Mouse (Mus musculus) adrenal gland (tissue): ENCODE results near the gene Cdhr2.

Source experiments
- intact Hi-C: fragments of 180-260 bp; cut with DNase I; formaldehyde crosslinking; loops from one replicate; pipeline ENCODE4 v1.15.1; 2025

Cdhr2 gene

DNA sequence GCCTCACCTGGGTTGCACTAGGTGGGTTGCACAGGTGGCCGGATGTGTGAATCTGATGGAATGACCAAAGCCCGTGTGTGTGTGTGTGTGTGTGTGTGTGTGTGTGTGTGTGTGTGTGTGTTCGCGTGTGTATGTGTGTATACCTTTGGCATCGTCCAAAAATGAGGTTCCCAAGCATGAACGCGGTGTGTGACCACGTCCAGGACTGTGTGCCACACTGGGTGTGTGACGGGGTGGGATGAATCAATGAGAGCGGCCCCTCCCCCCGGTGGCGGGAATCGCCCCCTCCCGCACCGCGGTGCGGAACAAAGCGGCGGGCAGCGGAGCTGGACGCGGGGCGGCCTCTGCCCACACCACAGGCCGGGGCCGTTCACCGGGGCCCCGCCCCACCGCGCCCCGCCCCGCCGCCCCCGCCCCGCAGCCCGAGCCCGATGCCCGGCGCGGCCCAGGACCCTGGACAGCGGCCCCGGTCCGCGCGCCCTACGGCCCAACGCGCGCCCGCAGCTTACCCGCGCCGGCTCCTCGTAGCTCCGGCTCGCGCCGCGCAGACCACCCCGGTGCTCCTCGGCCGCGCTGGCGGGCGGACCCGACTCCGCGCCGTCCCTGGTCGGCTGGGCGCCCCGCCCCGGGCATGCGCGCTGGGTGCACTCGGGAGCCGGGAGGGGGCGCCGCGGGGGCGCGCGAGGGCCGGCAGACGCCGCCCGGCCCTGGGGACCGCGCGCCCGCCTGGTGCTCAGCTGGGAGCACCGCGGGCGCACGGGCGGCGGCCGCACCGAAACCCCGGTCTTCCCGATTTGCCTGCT is 48.0 kb downstream of the Cdhr2 start:
- intact Hi-C loops, result no loop called here

DNA sequence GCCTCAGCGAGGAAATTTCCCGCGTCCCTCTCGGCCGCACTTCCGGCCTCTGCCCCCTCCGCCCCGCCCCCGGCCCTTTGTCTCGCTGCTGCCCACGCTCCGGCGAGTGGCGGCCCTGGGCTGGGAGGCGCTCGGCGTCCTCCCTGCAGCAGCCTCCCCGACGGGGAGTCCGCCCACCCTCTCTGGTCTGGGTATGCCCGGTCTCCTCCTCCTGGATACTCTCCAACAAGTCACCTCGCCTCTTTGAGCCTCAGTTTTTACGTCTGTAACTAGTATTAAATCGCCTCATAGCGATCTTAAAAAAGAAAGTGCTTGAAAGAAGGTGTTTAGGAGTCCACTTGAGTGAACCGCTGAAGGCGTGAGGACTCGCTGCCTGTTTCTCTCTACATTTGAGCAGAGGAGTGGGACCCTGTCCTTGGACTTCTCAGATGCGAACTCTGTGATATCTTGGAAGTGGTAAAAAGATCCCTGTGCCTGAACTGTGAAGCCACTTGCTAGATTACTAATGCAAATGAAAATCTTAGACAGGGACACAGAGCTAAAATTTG is 48.7 kb downstream of the Cdhr2 start, which contains the start of gene Gprin1:
TSS of gene Gprin1 (minus strand) at position 11 of the 548 bp plus-strand sequence.
- intact Hi-C loops, result no loop called here

DNA sequence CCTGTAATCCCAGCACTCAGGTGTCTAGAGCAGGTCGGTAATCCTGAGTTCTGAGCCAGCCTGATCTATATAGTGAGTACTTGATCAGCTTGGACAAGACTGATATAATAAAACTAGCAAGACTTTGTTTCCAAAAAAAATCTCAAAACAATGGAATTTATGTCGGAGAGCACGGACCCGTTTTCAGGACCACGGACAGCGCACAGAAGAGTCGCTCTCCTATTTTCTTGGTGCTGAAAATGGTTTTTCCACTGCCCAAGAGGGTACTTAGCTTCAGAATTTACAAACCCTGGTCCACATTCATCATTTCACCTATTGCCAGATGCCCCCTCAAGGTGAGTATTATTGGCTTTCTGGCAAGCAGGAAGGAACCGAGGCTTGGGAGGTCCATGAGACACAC is 49.4 kb downstream of the Cdhr2 start:
- intact Hi-C loops, result no loop called here

DNA sequence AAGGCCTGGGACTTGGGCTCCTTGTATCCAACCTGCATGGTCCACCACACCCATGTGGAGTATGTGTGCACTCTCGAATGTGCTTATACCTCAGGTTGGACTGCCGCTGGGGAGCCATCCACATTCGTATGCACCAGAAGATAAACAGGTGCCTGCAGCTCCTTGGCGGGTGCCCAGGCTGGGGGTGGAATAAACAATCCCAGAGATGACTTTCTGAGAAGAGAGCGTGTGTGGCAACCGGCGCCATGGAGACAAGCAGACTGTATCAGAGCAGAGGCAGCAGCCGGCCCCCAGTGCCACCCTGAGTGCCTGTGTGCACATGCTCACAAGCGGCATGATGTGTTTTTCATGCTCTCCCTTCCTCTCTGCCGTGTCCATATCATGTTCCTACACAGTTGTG is 51.4 kb downstream of the Cdhr2 start:
- intact Hi-C loops, result no loop called here

DNA sequence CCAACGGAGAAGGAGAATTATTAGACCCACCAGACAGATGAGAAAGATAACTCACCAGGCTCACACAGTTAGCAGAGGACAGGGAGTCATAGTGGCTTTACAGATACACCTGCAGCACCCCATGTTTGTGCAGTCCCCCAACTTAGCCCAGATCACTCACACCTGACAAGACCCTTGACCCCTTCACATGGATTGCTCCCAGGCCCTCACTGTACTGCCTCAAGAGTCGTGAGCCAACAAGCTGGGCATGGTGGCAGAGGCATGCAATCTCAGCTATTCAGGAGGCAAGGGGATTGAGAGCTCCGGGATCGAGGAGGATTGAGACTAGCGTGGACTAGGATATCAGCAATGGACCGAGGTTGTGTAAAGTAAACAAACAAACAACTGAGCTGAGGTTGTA is 52.5 kb downstream of the Cdhr2 start:
- intact Hi-C loops, result no loop called here

DNA sequence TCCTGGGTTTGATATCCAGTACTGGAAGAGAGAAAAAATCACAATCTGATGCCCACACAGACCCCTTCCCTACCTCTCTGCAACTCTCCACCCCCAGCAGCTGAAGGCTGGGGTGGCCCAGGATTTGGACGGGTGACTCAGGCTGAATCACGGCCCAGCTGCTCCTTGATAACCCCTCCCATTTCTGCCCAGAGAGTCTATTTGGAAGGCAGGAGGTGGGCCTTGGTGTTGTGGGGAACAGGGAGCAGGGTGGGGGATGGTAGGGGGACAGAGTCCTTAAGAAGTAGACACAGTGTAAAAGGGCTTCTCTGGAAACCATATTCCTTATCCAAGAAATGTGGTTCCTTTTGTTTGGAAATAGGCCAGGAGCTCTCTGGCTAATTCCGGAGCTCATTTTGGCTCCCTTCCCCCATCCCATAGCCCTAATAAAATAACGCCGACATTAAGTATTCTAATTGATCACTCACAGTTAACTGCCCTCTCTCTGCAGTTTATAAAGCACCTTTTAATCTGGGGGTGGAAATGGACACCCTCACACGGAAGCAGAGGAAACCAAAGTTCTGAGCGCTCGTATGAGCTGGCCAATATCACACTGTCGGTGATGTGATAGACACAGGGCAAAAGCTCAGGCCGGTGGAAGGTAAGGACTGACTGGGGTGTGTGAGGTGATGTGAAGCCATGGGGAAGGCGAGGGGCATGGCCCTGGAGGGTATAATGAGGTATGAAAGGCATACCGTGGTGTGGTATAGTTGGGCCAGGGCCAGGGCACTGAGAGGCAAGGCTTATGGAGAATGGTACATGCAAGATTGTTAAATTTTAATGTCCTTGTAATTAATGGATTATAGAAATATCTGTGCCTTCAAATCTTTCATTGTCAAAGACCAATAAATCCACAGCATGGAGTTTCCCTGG is 53.2 kb downstream of the Cdhr2 start:
- intact Hi-C loops, result no loop called here

DNA sequence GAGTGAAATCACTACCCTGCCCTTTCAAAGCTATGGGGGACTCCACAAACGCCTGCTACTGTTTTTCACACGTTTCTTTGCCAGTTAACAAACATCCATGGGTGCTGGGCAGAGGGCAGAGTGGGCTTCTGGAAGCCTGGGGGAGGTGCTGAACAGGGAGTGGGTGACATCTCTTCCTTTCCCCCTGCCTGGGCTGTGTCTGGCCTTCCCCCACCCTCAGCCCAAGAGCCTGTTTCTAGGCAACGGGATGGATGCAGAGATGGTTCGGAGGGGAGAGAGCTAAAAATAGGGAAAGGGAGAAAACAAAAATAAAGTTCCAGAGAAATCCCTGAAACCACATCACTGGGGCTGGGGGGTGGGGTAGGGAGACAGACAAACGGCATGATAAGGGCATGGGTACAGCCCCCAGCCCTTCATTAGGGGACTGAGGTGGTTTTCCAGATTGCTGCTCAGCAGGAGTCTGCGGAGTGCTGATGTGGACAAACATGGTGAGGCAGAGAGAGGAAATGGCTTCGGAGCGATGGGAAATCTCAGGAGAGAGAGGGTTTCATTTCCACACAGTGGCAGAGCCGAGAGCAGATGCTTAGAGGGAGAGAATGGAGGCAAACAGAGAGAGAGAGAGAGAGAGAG is 54.1 kb downstream of the Cdhr2 start:
- intact Hi-C loops, result no loop called here

DNA sequence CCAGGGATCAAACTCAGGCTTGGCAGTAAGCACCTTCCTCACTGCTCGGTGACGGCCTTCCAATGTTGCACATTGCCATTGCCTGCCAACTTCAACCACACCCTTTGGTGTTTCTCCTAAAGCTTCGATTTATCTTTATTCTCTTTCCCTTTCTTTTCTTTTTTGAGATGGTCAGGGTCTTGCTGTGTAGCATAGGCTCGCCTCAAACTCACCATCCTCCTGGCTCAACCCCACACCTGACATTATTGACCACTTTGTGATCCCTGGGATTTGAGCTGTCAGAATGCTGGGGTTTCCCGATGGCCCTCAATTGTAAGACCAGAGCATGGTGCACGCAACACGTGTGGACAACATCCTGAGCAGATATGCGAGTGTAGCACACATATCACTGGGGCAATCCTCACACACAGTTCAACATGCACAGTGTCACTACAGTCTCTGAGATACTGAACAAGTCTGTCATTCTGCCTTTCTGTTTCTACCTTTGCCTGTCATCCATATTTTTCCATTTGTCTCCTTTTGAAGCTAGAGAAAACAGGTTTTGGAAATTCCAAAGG is 55.0 kb downstream of the Cdhr2 start:
- intact Hi-C loops, result no loop called here

DNA sequence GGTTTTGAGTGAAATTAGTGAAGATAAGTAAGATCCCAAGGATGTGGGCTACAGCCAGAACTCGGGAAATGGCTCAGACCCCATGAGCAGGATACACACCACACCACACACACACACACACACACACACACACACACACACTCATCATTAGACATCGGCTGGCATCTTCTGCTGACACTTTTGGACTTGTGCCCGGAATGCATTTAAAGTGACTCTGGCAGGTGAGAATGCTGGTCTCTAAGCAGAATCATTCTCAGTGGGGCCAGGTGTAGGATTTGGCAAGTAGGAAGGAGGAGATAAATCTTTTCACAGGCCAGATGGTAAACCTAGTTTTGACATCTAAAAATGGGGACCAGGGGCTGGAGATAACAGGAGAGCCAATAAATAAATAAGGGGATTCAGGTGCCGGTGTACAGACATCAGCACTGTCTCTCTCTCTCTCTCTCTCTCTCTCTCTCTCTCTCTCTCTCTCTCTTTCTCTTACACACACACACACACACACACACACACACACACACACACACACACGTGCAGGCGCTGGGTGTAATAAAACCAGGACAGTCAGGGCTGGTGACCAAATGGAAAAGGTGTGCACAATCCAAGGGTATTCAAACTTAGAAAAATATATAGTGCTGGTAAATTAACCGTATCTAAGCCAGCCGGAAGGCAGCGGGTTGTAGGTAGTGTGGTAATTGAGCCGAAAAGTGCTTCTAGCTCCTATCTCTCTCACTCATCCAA is 56.0 kb downstream of the Cdhr2 start:
- intact Hi-C loops, result no loop called here

DNA sequence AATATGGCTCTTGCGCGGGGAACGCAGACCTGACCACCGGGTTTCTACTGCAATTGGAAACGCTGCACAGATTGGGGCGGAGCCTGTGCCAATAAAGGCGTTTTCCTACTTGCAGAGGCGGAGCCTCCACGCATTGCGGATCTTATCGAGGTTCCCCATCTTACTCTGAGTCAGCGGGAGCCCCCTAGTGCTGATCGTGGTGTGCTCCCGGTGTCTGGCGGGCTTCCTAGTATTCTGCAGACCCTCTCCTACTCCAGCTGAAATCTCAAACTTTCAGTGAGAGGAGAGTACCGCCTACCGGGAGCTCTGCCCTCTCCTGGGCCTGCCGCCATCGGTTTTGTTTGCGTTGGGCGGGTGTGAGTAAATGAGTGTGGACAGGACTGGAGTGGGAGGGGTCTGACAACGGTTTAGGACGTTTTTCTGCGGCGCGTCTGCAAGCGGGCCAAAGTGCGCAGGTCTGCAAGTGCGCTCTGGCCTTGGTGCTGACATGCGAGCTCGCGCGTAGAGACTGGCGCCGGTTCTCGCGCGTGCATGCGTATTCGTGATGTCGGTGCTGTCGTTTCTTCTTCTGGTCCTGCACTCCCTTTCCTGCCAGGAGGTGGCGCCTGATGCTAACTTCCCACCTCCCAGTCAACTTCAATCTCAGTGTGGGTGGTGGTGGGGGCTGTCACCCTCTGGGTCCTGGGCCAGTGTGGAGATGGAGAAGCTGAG is 56.9 kb downstream of the Cdhr2 start:
- intact Hi-C loops, result no loop called here

DNA sequence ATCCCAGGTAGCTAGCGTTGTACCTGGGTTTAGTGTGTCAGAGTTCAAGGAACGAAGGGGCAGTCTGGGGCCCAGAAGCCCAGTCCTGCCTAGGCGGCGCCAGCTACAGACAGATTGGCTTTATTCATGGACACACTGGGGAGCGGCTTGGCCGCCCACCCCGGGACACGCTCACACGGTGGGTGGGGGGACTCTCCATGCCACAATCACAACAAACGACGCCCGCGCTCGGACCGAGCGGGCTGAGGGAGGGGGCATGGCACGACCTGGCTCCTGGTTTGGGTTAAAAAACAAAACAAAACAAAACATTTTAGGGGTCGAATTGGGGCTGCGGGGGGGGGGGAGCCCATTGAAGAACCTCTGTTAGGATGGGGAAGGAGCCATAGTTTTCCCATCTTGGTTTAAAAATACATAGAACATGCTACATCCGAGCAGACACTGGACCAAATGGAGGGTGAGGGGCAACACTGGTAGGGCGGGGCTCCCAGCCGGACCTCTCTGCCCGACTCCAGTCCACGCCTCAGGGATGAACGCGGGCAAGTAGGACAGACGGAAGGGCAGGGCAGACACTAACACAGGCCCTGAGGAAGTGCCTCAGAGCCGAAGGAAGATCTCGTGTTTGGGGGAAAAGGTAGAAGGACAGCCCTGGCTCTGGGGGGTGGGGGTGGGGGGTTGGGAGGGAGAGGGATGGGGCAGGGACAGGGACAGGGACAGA is 57.7 kb downstream of the Cdhr2 start:
- intact Hi-C loops, result no loop called here

DNA sequence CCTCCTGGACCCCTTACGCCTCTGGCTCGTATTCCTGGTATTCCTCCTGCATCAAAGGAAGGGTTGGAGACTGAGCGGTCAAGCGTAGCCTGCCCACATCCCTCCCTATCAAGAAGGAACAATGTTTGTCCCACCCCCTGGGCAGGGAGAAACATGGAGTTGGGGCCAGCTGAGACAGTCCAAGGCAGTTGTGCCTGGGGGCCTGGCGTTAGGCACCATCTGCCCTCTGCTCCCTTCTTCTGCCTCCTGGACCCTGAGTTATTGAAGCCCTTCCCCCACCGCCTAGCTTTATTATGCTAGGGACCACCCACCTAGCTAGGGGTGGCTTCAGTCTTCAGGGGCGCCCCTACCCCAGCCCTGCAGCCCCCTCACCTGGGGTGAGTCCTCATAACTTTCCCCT is 58.2 kb downstream of the Cdhr2 start:
- intact Hi-C loops, result no loop called here

DNA sequence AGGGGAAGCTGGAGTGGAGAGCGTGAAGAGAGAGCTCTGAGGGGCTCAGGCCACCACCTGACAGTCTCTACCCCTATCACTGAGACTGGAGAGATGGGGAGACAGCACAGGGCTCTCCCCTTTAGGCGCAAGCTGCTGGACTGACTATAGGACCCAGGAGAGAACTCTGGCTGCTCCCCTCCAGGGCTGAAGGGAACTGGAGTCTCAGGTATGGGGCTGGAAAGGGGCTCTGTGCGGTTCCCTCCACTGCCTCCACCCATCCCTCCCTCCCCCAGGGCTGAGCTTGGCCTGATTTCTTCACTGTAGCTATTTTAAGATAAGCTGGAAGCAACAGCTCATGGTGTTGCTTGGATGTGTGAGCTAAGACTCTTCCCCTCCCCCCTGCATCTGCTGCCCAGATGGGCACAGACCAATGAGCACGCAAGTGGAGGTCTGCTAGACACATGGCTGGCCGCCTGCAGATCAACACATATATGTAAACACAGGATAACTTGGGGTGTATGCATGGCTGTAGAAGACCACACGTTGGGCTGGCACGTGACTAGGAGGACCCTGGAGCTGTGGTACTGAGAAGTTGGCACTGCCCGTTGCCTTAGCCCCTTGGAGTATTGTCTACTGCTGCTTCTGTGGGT is 59.0 kb downstream of the Cdhr2 start:
- intact Hi-C loops, result no loop called here

DNA sequence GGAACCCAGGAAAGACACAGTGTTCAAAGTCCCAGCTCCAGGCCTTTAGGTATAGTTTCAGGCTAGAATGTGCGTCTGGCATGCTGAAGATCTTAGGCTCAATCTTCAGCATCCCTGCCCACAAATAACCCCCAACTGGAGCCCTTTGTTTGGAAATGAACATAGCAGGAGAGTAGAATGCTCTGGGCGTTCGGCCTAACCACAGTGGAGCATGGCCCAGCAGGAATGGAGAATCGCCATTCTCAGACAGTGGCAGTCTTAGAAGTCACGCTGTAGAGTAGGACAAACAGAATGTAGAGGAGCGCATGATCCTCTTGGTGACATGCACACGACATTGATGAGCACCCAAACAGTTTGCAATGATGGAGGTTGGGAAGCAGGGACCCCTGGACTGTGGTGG is 59.6 kb downstream of the Cdhr2 start:
- intact Hi-C loops, result no loop called here

DNA sequence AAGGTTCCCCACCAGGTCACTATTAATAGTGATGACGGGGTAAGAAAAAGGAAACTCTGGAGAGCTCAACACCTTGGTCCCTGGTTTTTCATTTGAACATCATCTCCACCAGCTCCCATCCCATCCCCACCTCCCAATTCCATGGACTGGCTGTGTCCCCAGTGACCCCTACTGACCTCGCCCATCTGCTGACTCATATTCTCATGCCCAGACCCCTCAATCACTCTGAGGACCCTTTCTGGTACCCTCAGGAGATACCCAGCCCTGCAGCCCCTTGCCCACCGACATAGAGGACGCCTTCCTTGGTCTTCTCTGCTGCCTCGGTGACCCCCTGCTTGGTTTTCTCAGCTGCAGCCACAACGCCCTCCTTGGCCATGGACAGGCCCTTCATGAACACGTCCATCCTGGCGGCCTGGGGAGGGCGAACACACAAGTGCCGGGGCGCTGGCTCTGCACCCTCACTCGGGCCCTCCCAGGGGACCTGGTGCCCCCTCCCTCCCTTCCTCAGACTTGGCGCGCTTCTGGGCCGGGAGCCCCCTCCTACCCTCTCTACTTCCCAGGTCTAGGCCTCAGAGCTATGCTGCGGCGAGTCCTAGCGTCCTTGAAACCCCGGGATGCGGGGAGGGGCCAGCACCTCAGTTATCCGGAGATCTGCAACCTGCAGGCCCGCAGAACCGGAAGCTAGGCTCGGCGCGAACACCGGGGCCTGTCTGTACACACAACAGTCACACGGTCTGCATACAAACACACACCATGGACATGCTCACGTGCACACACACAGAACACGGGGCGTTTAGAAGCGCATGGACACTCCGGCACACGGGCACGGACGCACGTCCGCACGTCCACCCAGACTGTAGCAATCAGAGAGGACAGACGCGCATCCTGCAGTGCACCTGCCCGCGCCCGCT is 64.3 kb downstream of the Cdhr2 start:
- intact Hi-C loops, result no loop called here

DNA sequence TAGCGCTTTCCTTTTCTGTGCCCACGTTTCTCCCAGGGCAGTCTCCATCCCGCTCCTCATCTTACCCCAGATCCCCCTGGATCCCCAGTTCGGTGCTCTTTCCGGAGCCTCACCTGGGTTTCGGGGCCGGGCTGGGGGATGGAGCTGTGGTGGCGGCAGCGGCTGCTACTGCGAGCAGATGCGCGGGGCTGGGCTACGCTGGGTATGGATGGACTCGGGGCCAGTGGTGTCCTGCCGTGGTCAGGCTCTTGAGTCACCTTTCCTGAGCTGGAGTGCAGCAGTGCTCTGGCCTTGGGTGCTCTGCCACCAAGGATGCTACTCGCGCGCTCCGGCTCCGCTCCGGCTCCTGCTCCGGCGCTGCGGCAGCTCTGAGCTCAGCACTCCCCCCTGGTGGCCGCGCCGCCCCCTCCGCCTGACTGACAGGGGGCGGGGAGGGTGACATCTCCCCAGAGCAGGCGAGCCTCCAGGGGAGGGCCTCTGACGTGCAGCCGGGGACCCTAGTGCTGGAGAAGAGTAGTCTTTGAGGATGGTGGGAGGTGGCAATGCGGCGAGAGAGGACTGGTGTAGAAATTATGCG is 65.0 kb downstream of the Cdhr2 start, which contains the start of gene Sncb:
TSS of gene Sncb (minus strand) at position 404 of the 577 bp plus-strand sequence.
- intact Hi-C loops, result no loop called here

DNA sequence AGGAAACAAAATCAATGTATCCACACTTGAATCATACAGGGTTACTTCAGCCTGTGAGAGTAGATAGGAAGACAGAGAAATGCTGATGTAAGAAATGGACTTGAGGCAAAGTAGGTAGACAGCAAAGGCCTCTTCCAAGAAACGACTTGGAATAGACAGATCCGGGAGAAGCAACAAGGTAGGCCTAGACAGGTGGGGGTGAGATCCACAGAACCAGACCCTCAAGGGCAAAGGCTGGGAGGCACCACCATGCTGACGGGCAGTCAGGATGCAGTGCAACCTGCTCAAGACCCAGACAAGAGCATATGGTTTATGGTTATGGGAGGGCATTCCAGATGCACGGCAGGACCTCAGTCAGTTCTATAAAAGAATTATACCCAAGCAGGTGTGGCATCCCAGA is 65.8 kb downstream of the Cdhr2 start:
- intact Hi-C loops, result no loop called here
